Mouse (Mus musculus) spleen, adult 2 months (tissue): ENCODE measurements around the gene Fgfr2. TPM values are rescaled to one million over a fixed set of nuclear protein-coding genes. Genes with fewer than 3 reads are reported as not detected.
A peak's percentile ranks its signal among the peaks of the same experiment; 100 is the strongest.

Source experiments
- DNase-seq, 2 experiments: peaks; one replicate each; pipeline versions ENCODE4 v3.0.0 to v3.0.0-alpha.2; 2012 to 2021; ENCODE audit warnings: low spot score in 2 of 2, low read depth in 1 of 2
- H3K27ac ChIP-seq: fragments of 200-500 bp; 2 replicates; pipeline ENCODE4 v1.5.1; 2012; ENCODE audit warnings: low read length, inconsistent platforms; ENCODE audit not compliant: insufficient read depth
- H3K27me3 ChIP-seq: fragments of 200-500 bp; 2 replicates; pipeline ENCODE4 v1.6.1; 2012; ENCODE audit warnings: mild to moderate bottlenecking, moderate library complexity, low read length, inconsistent platforms; ENCODE audit not compliant: control insufficient read depth, insufficient read depth
- H3K36me3 ChIP-seq: fragments of 200-500 bp; 2 replicates; pipeline ENCODE4 v1.6.1; 2012; ENCODE audit warnings: mild to moderate bottlenecking, low read length, inconsistent platforms; ENCODE audit not compliant: control insufficient read depth, insufficient read depth
- H3K4me1 ChIP-seq: fragments of 200-500 bp; 2 replicates; pipeline ENCODE4 v1.6.1; 2011; ENCODE audit warnings: inconsistent platforms; ENCODE audit not compliant: control insufficient read depth, insufficient read depth, insufficient read length
- H3K4me3 ChIP-seq: fragments of 200-500 bp; 2 replicates; pipeline ENCODE4 v1.5.1; 2011; ENCODE audit warnings: mild to moderate bottlenecking, inconsistent platforms; ENCODE audit not compliant: insufficient read depth, insufficient read length; ENCODE audit errors: extremely low read depth
- CTCF ChIP-seq: fragments of 200-500 bp; IDR thresholded peaks from 2 replicates; pipeline ENCODE4 v1.5.1; 2011; ENCODE audit warnings: mild to moderate bottlenecking, inconsistent platforms; ENCODE audit not compliant: insufficient read depth, insufficient read length, insufficient replicate concordance; ENCODE audit errors: extremely low read depth
- POLR2A ChIP-seq: fragments of 200-500 bp; IDR thresholded peaks from 2 replicates; pipeline ENCODE4 v1.6.1; 2011; ENCODE audit warnings: low read depth, low read length, inconsistent platforms
- WGBS: fragments of 180-500 bp; shearing (Covaris S2); methylation state at CpG from one replicate; pipeline ENCODE4 v1.1.7; 2018; 5-methylcytosine and 5-hydroxymethylcytosine counted together
- polyA plus RNA-seq: library from polyadenylated mRNA; depleted of rRNA; stranded (reverse); fragments of >200 nt; gene quantifications from 2 replicates; pipeline ENCODE4 v1.2.3, GENCODE M21; 2012

Fgfr2 gene
- polyA plus RNA-seq, 1 experiment, result 1.6 TPM

DNA sequence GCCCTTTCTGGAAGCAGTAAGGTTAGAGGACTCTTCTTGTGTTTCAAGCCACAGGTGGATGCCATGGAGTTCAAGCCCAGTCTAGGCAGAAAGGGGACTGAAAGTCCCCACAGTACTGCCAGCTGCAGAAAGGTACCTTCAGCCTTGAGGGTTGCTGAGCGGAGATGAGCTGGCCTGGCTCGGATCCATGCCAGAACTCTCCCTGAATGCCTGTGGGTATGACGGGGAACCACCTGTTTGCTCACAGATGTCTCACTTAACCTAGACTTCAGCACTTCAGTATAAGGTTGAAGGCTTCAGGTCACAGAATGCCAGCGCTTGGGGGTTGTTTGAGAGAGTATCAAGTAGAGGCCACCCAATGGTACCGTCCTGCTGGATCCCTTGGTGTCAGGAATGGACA is 2143.0 kb downstream of the Fgfr2 start:
- TF ChIP-seq CTCF (no peak), POLR2A (no peak)
- DNase-seq, result no peak
- no peaks in the 10 kb centered on the region for H3K27me3 ChIP-seq
- whole genome bisulfite sequencing, result 86% methylated on average over 5 of the region's 5 CpGs
- H3K27ac ChIP-seq, result no peak overlapping the region
- no peaks in the 10 kb centered on the region for H3K4me1 ChIP-seq
- no peak overlapping the region for H3K4me3 ChIP-seq
- no peaks in the 10 kb centered on the region for H3K36me3 ChIP-seq

DNA sequence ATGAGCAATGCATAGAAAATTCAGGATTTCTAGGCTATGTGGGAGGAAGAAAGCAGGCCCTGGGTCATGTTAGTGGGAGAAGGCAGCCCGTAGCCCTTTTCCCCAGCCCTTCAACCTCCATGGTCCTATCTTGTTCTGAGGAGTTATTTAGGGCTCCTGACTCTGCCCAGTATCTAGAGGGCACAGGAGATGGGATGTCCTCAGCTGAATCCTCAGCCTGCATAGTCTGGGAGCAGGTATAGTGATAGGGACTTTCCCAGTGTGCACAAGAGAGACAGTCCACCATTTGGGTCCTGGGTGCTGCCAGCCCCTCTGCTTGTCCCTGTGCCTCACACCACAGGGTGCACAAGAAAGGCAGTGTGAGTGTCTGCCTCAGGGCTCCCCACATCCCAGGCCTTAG is 2144.6 kb downstream of the Fgfr2 start:
- 86% methylated on average over 1 of the region's 1 CpGs for WGBS
- H3K36me3 ChIP-seq, result no peaks in the 10 kb centered on the region
- H3K4me3 ChIP-seq, result no peak overlapping the region
- H3K4me1 ChIP-seq, result no peaks in the 10 kb centered on the region
- no peaks in the 10 kb centered on the region for H3K27me3 ChIP-seq
- no peak for DNase-seq
- H3K27ac ChIP-seq, result no peak overlapping the region
- TF ChIP-seq POLR2A (no peak), CTCF (no peak)

- 84% methylated on average over 5 of the region's 5 CpGs for WGBS
- Histone ChIP-seq H3K36me3 (no peaks in the 10 kb centered on the region), H3K4me1 (no peaks in the 10 kb centered on the region), H3K27me3 (no peaks in the 10 kb centered on the region), H3K4me3 (no peak overlapping the region), H3K27ac (no peak overlapping the region)
- TF ChIP-seq CTCF, result no peak
- no peak for DNase-seq
Observed at GRCm38 (mm10) chr7:130977794-130978521, 2145.2 kb downstream of the Fgfr2 start.

- TF ChIP-seq POLR2A (no peak), CTCF (no peak)
- Histone ChIP-seq H3K36me3 (no peaks in the 10 kb centered on the region), H3K4me1 (no peaks in the 10 kb centered on the region), H3K27ac (no peak overlapping the region), H3K4me3 (no peak overlapping the region), H3K27me3 (no peaks in the 10 kb centered on the region)
- WGBS, result 67% methylated on average over 13 of the region's 13 CpGs
- DNase-seq, result no peak
Observed at GRCm38 (mm10) chr7:130976305-130976935, 2146.7 kb downstream of the Fgfr2 start.

DNA sequence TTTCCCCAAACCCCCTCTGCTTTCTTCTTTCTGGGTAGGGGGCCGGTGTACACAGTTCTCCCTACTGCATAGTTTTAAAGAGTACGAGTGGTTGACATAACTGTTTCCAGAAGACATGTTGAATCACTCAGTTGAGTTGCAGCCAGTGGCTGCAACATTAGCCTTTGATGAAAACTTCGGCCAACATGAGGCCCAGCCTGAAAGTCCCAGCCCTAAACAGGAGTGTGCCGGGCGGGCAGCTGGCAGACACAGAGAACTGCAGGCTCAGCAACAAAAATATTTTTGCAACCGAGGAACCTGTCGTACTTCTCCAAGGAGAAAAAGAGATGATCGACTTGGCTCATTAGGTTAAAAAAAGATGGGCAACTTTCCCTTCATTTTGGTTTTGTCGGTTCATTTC is 2150.4 kb downstream of the Fgfr2 start:
- no peak for DNase-seq
- Histone ChIP-seq H3K27ac (no peak overlapping the region), H3K36me3 (no peaks in the 10 kb centered on the region), H3K4me3 (no peak overlapping the region), H3K4me1 (no peaks in the 10 kb centered on the region), H3K27me3 (no peaks in the 10 kb centered on the region)
- 90% methylated on average over 9 of the region's 9 CpGs for WGBS
- TF ChIP-seq CTCF (no peak), POLR2A (no peak)

DNA sequence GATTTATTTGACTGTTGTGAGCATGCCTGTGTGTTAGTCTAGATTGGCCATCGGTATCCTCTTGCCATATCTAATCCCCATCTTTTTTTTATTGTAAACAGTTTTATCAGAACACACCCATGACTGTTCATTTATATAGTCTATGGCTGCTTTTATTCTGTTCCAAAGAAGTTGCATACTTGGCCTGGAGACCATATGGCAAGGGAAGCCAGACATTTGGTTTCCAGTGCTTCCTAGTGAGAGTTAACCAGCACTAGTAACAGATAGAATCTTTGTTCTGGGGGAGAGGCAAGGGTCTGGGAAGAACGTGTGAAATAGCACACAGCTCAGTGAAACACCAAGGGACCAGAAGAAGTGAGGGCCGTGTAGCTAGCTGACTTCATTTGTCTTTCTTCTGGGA is 2153.6 kb downstream of the Fgfr2 start:
- WGBS, result 84% methylated on average over 3 of the region's 3 CpGs
- no peaks in the 10 kb centered on the region for H3K27me3 ChIP-seq

DNA sequence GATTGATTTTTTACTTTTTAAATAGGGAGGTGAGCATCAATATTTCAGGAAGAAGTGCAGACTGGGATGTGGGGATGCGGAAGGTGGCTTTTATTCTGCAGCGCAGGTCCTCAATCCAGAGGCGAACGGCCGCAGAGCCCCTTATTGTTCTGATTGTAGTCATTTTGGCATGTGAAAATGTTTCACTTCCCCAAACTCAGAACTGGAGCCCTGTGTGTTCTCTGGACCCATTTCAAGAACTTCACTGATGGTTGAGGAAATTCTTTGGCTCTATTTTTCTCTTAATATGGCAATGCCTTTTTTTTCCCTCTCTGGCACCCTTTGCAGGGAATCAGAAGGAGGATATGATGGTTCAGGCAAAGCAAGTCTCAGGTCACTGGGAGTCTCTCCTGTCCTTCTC is 2154.1 kb downstream of the Fgfr2 start:
- H3K4me3 ChIP-seq, result no peak overlapping the region
- 51% methylated on average over 5 of the region's 5 CpGs for WGBS
- no peak for DNase-seq
- no peaks in the 10 kb centered on the region for H3K36me3 ChIP-seq
- TF ChIP-seq POLR2A, result no peak
- TF ChIP-seq CTCF, result no peak
- no peaks in the 10 kb centered on the region for H3K27me3 ChIP-seq
- H3K4me1 ChIP-seq, result no peaks in the 10 kb centered on the region
- 0 out of 2 replicates have a peak overlapping the region, but pooled peaks have one; percentile 3 for H3K27ac ChIP-seq

More for the DNA sequence above, 2153.6 kb downstream of the Fgfr2 start:
- Histone ChIP-seq H3K36me3 (no peaks in the 10 kb centered on the region), H3K4me3 (no peak overlapping the region), H3K4me1 (no peaks in the 10 kb centered on the region), H3K27ac (no peak overlapping the region)
- no peak for DNase-seq
- TF ChIP-seq CTCF (no peak), POLR2A (no peak)
